Mouse (Mus musculus) midbrain, embryonic 15.5 days (tissue): ENCODE data around the gene Sap30bp. TPM values are rescaled to one million over a fixed set of nuclear protein-coding genes. Genes with fewer than 3 reads are reported as not detected.

Source experiments
- ATAC-seq: fragments of 200-750 bp; cut with Nextera tagmentation; replicated peaks from 2 replicates; pipeline ENCODE4 v1.8.0; 2017; ENCODE audit warnings: moderate TSS enrichment
- H3K27ac ChIP-seq: fragments of 300-500 bp; sonication (generic); 2 replicates; pipeline ENCODE4 v1.5.1; 2015; ENCODE audit warnings: mild to moderate bottlenecking, inconsistent platforms
- H3K27me3 ChIP-seq: fragments of 300-500 bp; sonication (generic); replicated peaks from 2 replicates; pipeline ENCODE4 v1.6.1; 2015; ENCODE audit warnings: inconsistent platforms
- H3K36me3 ChIP-seq: fragments of 300-500 bp; sonication (generic); replicated peaks from 2 replicates; pipeline ENCODE4 v1.6.1; 2015; ENCODE audit warnings: inconsistent platforms
- H3K4me1 ChIP-seq: fragments of 300-500 bp; sonication (generic); 2 replicates; pipeline ENCODE4 v1.6.1; 2015; ENCODE audit warnings: inconsistent platforms
- H3K4me2 ChIP-seq: fragments of 300-500 bp; sonication (generic); 2 replicates; pipeline ENCODE4 v1.6.1; 2015; ENCODE audit warnings: inconsistent platforms, mild to moderate bottlenecking, moderate library complexity
- H3K4me3 ChIP-seq: fragments of 300-500 bp; sonication (generic); 2 replicates; pipeline ENCODE4 v1.5.1; 2015; ENCODE audit warnings: mild to moderate bottlenecking, inconsistent platforms
- H3K9ac ChIP-seq: fragments of 300-500 bp; sonication (generic); 2 replicates; pipeline ENCODE4 v1.6.1; 2015; ENCODE audit warnings: mild to moderate bottlenecking, inconsistent platforms
- H3K9me3 ChIP-seq: fragments of 300-500 bp; sonication (generic); 2 replicates; pipeline ENCODE4 v1.6.1; 2016; ENCODE audit warnings: inconsistent platforms
- WGBS: fragments of 180-500 bp; shearing (Covaris S2); methylation state at CpG from one replicate; pipeline ENCODE4 v1.1.7; 2015; ENCODE audit warnings: mixed read lengths; 5-methylcytosine and 5-hydroxymethylcytosine counted together
- polyA plus RNA-seq: library from polyadenylated mRNA; unstranded; fragments of >200 nt; fragmentation: Nextera tagmentation; extraction: Ambion mirVana; gene quantifications from 2 replicates; pipeline ENCODE4 v1.2.1, GENCODE M21; 2015

Gene Sap30bp
- polyA plus RNA-seq, 1 experiment from 2014 or later = 53.1 TPM

- no peak for ATAC-seq
- Histone ChIP-seq H3K27me3 (peaks cover 20% of the 10 kb centered on the region), H3K36me3 (peaks cover 20% of the 10 kb centered on the region), H3K4me3 (no peak overlapping the region), H3K4me1 (peaks cover 10% of the 10 kb centered on the region), H3K4me2 (no peak overlapping the region), H3K27ac (no peak overlapping the region), H3K9me3 (no peaks in the 10 kb centered on the region), H3K9ac (no peak overlapping the region)
- 54% methylated on average over 15 of the region's 15 CpGs for whole genome bisulfite sequencing
These were observed 37.1 kb downstream of the Sap30bp start for GRCm38 (mm10) chr11:115970006-115970673.

- no peak for ATAC-seq
- Histone ChIP-seq H3K4me1 (peaks cover 10% of the 10 kb centered on the region), H3K4me2 (no peak overlapping the region), H3K36me3 (peaks cover 11% of the 10 kb centered on the region), H3K4me3 (no peak overlapping the region), H3K9me3 (no peaks in the 10 kb centered on the region), H3K9ac (no peak overlapping the region), H3K27ac (no peak overlapping the region), H3K27me3 (peaks cover 29% of the 10 kb centered on the region)
- WGBS = 51% methylated on average over 6 of the region's 6 CpGs
These were observed 37.9 kb downstream of the Sap30bp start for GRCm38 (mm10) chr11:115971016-115971415.

GRCm38 (mm10) chr11:115974309-115975082, 41.4 kb downstream of the Sap30bp start, which contains the start of gene Itgb4:
Gene Itgb4, plus strand, starts transcription at chr11:115974709.
- Histone ChIP-seq H3K36me3 (no peaks in the 10 kb centered on the region), H3K9ac (peak within 1 kb of the TSS; percentile 28; the same call in 1 of the 2 replicates), H3K4me1 (peaks cover 10% of the 10 kb centered on the region), H3K4me3 (peak within 1 kb of the TSS; percentile 39), H3K27me3 (peaks cover 38% of the 10 kb centered on the region), H3K27ac (no peak within 1 kb of the TSS), H3K4me2 (peak within 1 kb of the TSS; percentile 58), H3K9me3 (no peaks in the 10 kb centered on the region)
- WGBS = 10% methylated on average over 58 of the region's 58 CpGs
- no peak for ATAC-seq

- 4% methylated on average over 18 of the region's 18 CpGs for WGBS
- H3K9me3 ChIP-seq = no peaks in the 10 kb centered on the region
- peak overlapping the region; percentile 28; the same call in 1 of the 2 replicates for H3K9ac ChIP-seq
- H3K36me3 ChIP-seq = no peaks in the 10 kb centered on the region
- peak overlapping the region; percentile 39 for H3K4me3 ChIP-seq
- H3K27me3 ChIP-seq = peaks cover 38% of the 10 kb centered on the region
- H3K4me2 ChIP-seq = peak overlapping the region; percentile 58
- no peak overlapping the region for H3K27ac ChIP-seq
- ATAC-seq = no peak
- peaks cover 10% of the 10 kb centered on the region for H3K4me1 ChIP-seq
These were observed 42.0 kb downstream of the Sap30bp start for GRCm38 (mm10) chr11:115975083-115975420.

- Histone ChIP-seq H3K9me3 (no peaks in the 10 kb centered on the region), H3K27ac (no peak overlapping the region), H3K27me3 (peaks cover 38% of the 10 kb centered on the region), H3K9ac (no peak overlapping the region), H3K4me1 (peaks cover 10% of the 10 kb centered on the region), H3K36me3 (no peaks in the 10 kb centered on the region), H3K4me2 (no peak overlapping the region), H3K4me3 (no peak overlapping the region)
- no peak for ATAC-seq
- WGBS = 33% methylated on average over 12 of the region's 12 CpGs
These were observed 42.5 kb downstream of the Sap30bp start for GRCm38 (mm10) chr11:115975544-115975943.

- Histone ChIP-seq H3K4me3 (no peak overlapping the region), H3K36me3 (no peaks in the 10 kb centered on the region), H3K4me1 (no peaks in the 10 kb centered on the region), H3K9ac (no peak overlapping the region), H3K27ac (no peak overlapping the region), H3K9me3 (no peaks in the 10 kb centered on the region), H3K4me2 (no peak overlapping the region), H3K27me3 (peaks cover 2% of the 10 kb centered on the region; the same call in 1 of the 2 replicates)
- ATAC-seq = no peak
- 88% methylated on average over 15 of the region's 15 CpGs for WGBS
These were observed 49.4 kb downstream of the Sap30bp start for GRCm38 (mm10) chr11:115982472-115982871.

- ATAC-seq = no peak
These were observed 50.2 kb downstream of the Sap30bp start for GRCm38 (mm10) chr11:115983291-115983690.

GRCm38 (mm10) chr11:115989686-115990085, 56.6 kb downstream of the Sap30bp start:
- 39% methylated on average over 15 of the region's 15 CpGs for WGBS
- H3K9ac ChIP-seq = no peak overlapping the region

More at GRCm38 (mm10) chr11:115983291-115983690, 50.2 kb downstream of the Sap30bp start:
- Histone ChIP-seq H3K27ac (no peak overlapping the region), H3K4me1 (no peaks in the 10 kb centered on the region), H3K9me3 (no peaks in the 10 kb centered on the region), H3K36me3 (no peaks in the 10 kb centered on the region), H3K27me3 (no peaks in the 10 kb centered on the region), H3K9ac (no peak overlapping the region), H3K4me3 (no peak overlapping the region), H3K4me2 (no peak overlapping the region)
- WGBS = 84% methylated on average over 8 of the region's 8 CpGs

GRCm38 (mm10) chr11:115992098-115992497, 59.0 kb downstream of the Sap30bp start:
- no peaks in the 10 kb centered on the region for H3K9me3 ChIP-seq
- no peak overlapping the region for H3K4me2 ChIP-seq
- no peaks in the 10 kb centered on the region; the same call in none of the 2 replicates for H3K27me3 ChIP-seq
- WGBS = 65% methylated on average over 4 of the region's 4 CpGs
- ATAC-seq = no peak
- no peak overlapping the region for H3K9ac ChIP-seq
- no peaks in the 10 kb centered on the region for H3K4me1 ChIP-seq
- no peaks in the 10 kb centered on the region for H3K36me3 ChIP-seq
- no peak overlapping the region for H3K4me3 ChIP-seq
- H3K27ac ChIP-seq = no peak overlapping the region

More at GRCm38 (mm10) chr11:115989686-115990085, 56.6 kb downstream of the Sap30bp start:
- Histone ChIP-seq H3K4me1 (no peaks in the 10 kb centered on the region), H3K4me2 (no peak overlapping the region; the same call in 1 of the 2 replicates), H3K27ac (no peak overlapping the region), H3K36me3 (no peaks in the 10 kb centered on the region), H3K4me3 (no peak overlapping the region), H3K27me3 (no peaks in the 10 kb centered on the region; the same call in none of the 2 replicates), H3K9me3 (no peaks in the 10 kb centered on the region)
- ATAC-seq = no peak

- H3K4me3 ChIP-seq = no peak overlapping the region
- peaks cover 6% of the 10 kb centered on the region; the same call in 1 of the 2 replicates for H3K27me3 ChIP-seq
- no peak overlapping the region for H3K27ac ChIP-seq
- H3K9ac ChIP-seq = no peak overlapping the region
- H3K9me3 ChIP-seq = no peaks in the 10 kb centered on the region
- H3K4me2 ChIP-seq = no peak overlapping the region
- no peaks in the 10 kb centered on the region for H3K36me3 ChIP-seq
- ATAC-seq = no peak
- whole genome bisulfite sequencing = 91% methylated on average over 3 of the region's 3 CpGs
- H3K4me1 ChIP-seq = peaks cover under 1% of the 10 kb centered on the region; the same call in 1 of the 2 replicates
These were observed 62.2 kb downstream of the Sap30bp start for GRCm38 (mm10) chr11:115995256-115995655.

- Histone ChIP-seq H3K9me3 (no peaks in the 10 kb centered on the region), H3K4me3 (no peak overlapping the region), H3K27me3 (0 out of 2 replicates have a peak, but pooled peaks cover 8% of the 10 kb centered on the region), H3K27ac (no peak overlapping the region), H3K4me2 (no peak overlapping the region), H3K4me1 (peaks cover 5% of the 10 kb centered on the region; the same call in 1 of the 2 replicates), H3K9ac (no peak overlapping the region), H3K36me3 (no peaks in the 10 kb centered on the region)
- WGBS = 75% methylated on average over 4 of the region's 4 CpGs
- ATAC-seq = no peak
These were observed 64.0 kb downstream of the Sap30bp start for GRCm38 (mm10) chr11:115997047-115997446.

GRCm38 (mm10) chr11:115997662-115998061, 64.6 kb downstream of the Sap30bp start:
- H3K36me3 ChIP-seq = no peaks in the 10 kb centered on the region
- H3K27ac ChIP-seq = no peak overlapping the region
- H3K9me3 ChIP-seq = no peaks in the 10 kb centered on the region
- H3K9ac ChIP-seq = no peak overlapping the region
- no peak overlapping the region for H3K4me2 ChIP-seq
- H3K4me1 ChIP-seq = peaks cover 5% of the 10 kb centered on the region; the same call in 1 of the 2 replicates
- 0 out of 2 replicates have a peak, but pooled peaks cover 8% of the 10 kb centered on the region for H3K27me3 ChIP-seq
- H3K4me3 ChIP-seq = no peak overlapping the region
- no peak for ATAC-seq
- WGBS = 68% methylated on average over 5 of the region's 5 CpGs
